Mouse (Mus musculus) NIH3T3 (cell line): ENCODE results near the gene Cngb1.

Experiments
- DNase-seq: peaks from one replicate; pipeline ENCODE4 v3.0.0-alpha.2; 2012; ENCODE audit warnings: low read depth

The Cngb1 gene

DNA sequence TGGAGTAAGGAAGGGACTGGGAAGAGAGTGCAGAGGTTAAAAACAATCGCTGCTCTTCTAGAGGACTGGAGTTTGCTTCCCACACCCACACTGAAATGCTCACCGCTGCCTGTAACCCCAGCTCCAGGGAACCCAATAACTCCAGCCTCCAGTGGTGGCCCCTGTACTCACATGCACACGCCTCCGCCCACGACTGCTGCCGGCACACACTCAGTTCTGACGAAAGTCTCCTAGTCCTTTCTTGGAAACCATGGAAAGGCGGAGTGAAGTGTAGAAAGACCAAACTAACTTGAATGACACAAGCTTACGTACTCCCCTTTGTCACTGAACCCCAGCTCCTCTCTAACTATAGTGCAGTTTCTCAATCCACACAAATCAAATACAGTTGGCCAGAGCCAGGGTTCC lies 106.4 kb downstream of the Cngb1 start:
- peak; percentile 16 for DNase-seq

DNA sequence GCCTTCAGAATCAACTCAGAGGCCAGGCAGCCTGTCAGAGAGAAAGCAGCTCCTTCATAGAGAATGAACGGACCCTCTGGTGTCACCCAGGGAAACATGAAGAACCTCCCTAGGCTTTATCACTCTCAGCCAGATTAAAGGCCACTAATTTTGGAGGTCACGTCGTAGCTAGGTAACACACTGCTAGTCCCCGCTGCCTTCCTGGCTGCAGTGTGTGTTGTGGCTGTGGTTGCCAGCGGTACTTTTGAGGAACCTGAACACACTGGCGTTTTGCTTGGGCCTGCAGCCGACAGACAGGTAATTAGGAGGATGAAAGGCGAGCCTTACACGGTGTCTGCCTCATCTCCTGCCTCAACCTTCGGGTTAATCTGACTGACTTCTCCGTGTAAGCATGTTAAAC lies 110.7 kb downstream of the Cngb1 start:
- no peak for DNase-seq

DNA sequence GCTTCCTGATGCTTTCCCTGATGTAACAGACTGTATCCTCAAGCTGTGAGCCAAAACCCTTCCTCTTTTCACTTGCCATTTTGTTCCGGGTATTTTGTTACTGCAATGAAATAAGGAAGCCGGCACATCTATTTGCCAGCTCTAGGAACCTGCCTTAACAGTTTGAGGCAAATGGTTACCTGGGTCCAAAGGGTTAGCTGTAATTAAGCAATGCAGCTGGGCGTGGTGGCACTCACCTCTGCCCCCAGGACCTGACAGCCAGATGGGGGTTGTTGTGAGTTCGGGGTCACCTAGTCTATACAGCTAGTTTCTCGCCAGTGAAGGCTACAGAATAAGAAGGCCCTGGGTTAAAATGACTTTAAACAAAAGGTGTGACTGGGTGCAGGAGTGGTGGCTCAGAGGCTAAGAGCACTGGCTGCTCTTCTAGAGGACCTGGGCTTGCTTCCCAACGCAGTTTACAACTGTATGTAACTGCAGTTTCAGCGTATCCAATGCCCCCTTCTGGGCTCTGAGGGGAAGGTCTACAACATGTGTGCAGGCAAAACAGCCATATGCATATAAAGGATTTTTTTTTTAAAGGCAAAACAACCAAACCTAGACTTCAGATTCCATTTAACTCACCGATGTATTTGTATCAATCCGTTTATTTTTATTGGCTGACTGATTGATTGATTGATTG lies 114.7 kb downstream of the Cngb1 start:
- peak; percentile 52 for DNase-seq
